Mouse (Mus musculus): ENCODE measurements around the gene Ppp1r32. TPM values are rescaled to one million over a fixed set of nuclear protein-coding genes. Genes with fewer than 3 reads are reported as not detected.

Ppp1r32 gene
- total RNA-seq, 2 experiments from 2014 or later: 1.9 to 4.7 TPM

DNA sequence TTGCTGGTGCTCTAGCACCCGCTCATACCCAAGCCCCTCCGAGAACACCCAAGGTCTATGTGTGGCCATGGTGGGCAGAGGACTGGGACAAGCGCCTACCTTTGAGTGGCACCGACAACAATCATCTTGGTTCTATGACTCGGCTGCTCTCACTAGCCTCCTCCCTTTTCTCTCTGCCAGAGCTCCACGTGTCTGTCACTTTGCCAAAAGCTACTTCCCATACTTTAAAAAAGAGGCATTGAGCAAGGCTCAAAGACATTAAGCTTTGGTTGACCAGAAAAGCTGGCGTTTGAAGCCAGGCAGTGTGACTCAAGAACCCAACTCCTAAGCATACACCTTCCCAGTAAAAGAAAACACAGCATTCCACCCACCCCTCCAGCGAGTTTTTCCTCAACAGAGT is 24.6 kb downstream of the Ppp1r32 start:
- no peak for DNase-seq (ENCODE audit: low spot score in 2 of 2)

DNA sequence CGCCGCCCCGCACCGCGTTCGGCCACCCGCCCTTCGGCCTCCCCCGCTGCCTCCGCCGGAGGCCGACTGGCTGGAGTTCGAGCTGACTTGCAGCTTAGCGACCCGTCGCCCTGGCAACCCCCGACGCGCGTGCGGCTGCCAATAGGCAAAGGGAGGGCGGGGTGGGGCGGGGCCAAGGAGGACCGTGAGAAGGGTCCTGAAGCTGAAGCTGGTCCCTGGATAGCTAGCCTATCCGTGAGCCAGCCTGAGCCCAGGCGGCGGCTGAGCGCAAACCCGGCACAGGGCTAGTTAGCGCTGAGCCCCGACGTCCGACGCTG is 25.3 kb downstream of the Ppp1r32 start:
- peak; percentile 67 to 75 for DNase-seq (ENCODE audit: low spot score in 2 of 2)

DNA sequence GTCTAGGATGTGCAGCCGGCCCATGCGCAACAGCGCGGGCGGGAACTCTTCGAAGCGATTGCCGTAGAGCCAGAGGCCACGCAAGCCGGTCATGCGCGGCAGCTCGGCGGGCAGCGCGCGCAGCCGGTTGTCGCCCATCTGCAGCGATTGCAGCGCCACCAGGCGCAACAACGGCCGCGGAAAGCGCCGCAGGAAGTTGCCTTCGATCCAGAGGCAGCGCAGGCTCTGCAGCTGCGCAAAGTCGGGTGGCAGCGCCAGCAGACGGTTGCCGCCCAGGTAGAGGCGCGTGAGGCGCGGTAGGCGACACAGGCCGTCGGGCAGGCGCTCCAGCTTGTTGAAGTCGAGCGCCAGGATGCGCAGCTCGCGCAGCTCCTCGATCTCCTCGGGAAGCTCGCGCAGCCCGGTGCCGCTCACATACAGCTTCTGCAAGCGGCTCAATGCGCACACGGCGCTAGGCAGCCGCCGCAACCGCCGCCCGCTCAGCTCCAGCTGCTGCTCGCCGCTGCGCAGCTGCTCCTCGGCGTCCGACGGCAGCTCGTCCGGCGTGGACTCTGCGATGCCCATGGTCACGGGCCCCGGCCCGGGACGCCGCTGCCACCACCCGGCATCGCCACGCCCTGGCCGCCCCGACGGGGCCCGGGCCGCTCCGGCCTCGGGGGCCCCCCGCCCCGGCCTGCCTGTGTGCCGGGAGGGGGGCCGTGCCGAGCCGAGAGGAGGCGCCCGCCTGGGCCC is 25.8 kb downstream of the Ppp1r32 start, which contains the start of gene Lrrc10b:
TSS of gene Lrrc10b (minus strand) at position 722 of the 732 bp plus-strand sequence.
- peak; percentile 68 to 74 for DNase-seq (ENCODE audit: low spot score in 2 of 2)

DNA sequence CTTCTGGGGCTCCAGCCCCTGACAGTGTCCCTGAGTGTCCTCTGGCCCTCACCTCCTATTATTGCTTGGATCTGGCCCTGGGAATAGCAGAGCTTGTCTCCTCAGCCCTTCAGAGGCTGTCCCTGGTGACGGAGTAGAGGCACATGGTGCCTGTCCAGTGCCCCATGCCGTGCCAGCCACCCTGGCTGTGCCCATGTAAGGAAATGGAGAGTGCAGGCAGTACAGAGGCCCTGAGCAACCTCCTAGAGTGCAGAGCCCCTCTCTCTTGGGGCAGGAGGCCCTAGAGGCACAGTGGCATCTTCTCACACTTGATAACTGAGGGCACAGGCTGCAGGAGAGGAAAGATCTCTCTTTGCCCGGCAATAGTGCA is 27.3 kb downstream of the Ppp1r32 start:
- no peak for DNase-seq (ENCODE audit: low spot score in 2 of 2)

DNA sequence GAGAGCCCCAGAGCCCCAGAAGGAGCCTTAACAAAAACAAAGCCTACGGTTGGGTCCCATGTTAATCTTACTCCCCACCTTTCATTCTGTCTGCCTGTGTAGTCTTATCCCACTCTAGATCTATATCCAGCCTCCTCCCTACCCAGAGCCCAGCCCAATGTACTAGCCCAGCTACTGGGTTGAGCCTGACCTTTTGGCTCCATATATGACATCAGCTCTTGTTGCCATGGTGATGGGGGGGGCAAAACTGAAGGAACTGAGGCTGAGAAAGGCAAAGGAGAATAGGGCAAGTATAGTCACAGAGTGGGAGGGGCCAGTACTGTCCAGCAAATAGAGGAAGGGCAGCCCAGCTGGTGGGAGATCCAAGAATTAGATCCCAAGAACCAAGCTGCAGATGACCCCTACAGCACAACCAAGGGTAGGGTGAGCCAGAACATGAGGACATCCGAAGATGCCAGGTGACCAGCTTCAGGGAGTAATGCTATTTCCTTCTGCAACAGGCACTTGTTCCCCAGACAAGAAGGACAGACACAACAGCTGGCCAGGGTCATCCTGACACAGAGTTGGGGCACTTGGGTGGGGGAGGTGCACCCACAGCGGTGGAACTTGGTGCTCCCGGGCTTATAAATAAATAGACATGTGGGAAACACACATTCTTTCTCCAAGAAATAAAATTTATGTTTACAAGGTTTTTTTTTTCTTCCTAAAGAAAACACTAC is 27.9 kb downstream of the Ppp1r32 start:
- DNase-seq (ENCODE audit: low spot score in 2 of 2): no peak

DNA sequence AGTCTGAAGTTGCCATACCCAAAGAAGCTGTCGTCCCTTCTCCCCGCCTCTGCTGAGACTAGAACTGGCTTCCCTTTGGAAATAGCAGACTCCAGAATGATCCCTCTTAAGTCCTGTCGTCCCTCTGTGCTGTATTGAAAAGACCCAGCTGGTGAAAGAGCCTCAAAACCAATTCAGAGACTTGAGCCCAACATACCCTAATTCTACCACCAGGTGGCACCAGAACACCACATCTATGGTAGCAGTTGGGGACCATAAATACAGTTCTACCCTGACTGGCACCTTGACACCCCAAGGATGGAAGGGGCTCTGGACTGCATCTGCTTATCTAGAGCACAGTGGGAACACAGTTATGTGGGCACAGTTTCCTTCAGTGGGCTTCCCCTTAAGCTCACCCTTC is 33.0 kb downstream of the Ppp1r32 start:
- DNase-seq (ENCODE audit: low spot score in 2 of 2): peak; percentile 86 to 88

DNA sequence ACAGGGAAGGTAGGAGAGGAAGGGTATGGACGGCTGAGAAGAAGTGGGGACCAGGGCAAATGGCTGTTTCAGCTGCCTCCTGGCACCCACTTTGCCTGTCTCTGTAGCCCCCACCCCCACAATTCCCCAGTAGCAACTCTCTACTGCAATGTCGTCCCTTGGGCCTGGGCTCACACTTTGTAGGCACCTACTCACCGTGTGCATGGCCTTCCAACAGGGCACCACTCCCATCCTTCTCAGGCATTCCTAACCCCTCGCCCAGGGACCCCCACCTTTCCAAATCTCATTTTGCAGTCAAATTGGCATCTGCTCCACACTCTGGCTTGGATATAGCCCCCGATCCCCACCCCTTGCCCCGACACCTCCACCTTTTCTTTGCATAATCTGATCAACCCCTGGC is 33.5 kb downstream of the Ppp1r32 start:
- DNase-seq (ENCODE audit: low spot score in 2 of 2): no peak

DNA sequence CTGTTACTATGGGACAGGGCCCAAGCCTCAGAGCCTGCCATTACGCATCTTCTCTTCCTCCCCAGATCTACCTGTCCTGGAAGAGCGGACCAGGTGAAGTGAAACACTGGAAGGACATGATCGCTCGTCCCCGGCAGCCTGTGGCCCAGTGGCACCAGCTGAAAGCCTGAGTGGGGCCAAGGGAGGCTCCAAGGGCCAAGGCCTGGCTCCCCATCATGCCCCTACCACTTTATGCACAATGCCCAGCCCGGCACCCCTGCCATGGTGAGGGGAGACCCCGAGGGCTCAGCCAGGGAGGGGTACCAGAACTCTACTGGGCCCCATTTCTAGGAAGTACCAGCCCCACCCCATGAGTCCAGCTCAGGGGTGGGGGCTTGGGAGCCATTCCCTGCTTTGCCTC is 34.5 kb downstream of the Ppp1r32 start:
- DNase-seq (ENCODE audit: low spot score in 2 of 2): no peak

DNA sequence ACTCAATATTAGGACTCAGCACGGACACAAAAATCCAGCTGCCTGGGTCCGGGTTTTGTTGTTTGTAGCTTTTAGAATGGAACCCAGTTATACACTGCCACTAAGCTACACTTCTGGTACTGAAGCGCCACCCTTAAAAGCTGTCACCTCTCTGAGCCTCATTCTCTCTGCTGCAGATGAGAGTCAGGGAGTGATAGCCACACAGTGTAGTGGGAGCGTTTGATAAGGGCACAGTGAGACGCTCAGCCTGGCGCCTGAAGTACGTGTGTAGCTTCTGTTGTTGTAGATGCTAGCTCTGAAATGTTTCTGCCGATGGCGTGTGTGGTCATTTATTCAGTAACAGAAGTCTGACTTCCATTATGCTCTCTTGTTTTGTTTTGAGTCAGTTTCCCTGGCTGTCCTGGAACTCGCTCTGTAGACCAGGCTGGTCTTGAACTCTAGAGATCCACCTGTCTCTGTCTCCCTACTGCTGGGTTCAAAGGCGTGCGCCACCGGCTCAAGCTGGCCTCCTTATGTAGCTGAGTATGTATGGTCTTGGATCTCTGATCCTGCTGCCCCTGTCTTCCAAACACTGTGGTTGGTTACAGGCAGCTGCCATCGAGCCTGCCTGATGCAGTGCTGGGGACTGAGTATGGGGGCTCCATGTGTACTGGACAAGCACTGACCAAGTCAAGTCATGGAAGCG is 37.9 kb downstream of the Ppp1r32 start:
- no peak for DNase-seq (ENCODE audit: low spot score in 2 of 2)

DNA sequence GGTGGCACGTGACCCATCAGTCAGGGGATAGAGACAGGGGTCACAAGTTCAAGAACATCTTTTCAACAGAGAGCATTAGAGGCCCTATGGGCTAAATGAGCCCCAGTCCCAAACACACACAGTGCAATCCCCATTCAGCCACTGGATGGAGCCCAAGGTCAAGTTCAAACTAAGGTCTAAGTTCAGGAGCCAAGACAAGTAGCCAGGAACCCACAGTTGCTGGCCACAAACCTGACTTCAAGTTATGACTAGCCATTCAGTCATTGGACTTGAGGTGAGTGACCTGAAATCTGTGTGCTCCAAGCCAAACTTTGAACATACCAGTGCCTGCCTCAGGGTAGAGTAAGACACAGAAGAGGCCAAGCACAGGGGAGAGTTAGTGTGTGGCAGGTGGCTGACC is 45.2 kb downstream of the Ppp1r32 start:
- no peak for DNase-seq (ENCODE audit: low spot score in 2 of 2)

DNA sequence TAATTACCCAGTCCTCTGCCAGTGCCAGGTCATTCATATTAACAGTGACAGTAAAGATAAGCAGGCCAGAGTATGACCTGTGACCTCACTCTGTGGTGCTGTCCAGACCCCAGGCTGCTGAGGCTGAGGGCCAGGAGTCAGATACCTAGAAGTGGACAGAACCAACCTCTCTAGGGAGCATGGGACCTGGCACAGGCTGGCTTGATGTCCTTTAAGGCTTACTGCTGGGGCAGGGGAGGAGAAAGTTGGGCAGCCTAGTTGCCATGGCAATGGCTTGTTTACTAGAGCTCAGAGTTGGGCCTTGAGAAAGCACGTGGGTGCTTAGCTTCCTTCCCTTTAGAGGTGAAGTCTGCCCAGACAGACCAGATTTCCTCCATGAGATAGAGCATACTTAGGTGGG is 46.0 kb downstream of the Ppp1r32 start:
- DNase-seq (ENCODE audit: low spot score in 2 of 2): no peak

DNA sequence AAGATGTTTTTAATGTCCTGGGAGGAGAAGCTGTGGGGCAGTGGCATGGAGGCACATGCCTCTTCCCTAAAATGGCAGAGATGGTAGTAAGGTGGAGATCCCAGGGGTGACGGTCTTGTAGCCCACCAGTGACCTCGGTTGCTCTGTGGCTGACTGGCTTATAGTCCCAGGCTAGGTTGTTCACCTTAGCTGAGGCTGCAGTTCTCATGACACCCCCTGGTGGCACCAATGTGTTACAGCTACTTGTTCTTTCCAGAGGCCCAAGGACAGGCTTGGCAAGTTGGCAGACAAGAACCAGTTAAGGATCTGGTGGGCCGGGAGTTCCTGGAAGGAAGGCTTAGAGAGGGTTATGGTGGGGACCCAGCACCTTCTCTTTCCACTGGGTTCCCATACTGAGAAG is 46.8 kb downstream of the Ppp1r32 start:
- peak; percentile 61 to 79 for DNase-seq (ENCODE audit: low spot score in 2 of 2)

DNA sequence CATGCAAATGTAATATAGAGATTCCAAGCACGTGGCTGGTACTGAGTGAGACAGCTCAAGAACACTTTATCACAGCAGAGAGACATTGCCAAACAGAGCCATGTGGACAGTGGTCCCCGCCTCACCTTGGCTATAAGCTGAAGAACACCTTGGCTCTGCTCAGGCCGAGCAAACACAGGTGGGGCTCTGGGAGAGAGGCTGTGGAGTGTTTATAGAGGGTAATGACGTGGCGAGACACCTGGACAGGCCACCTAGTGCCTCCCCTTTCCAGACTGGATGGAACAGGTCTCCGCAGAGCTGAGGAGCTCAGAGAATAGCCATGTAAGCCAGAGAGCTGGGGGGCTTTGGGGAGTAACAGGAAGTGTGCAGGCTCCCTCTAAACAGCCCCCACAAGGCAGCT is 47.8 kb downstream of the Ppp1r32 start:
- DNase-seq (ENCODE audit: low spot score in 2 of 2): no peak

DNA sequence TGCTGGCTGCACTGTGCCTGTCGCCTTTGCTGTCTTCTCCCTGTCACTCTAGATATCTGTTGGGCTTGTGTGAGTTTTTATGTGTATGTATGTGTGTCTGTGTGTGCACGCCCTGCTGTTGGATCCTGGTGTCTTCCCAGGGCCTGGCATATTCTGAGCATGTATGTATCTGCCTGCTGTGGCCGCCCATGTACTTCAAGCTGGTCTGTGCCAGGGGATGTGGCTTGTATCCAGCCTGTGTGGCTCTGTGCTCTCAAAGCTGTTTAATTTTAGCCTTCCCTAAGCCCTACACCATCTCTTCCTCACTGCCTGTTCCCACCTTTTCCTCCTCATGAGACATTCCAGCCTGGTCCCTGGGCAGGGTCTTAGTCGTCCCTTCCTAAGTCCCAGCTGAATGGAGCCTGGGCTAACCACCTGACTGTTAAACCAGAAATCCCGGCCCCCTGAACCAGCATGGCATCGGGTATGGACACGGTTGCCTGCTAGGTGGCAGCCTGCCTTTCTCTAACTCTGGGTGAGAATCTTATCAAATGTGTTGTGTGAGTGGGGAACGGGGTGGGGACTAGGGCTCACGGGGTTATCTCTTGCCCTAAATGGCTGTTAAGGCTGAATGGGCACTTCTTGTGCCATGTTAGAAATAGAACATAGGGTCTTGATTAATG is 48.7 kb downstream of the Ppp1r32 start:
- DNase-seq (ENCODE audit: low spot score in 2 of 2): peak; percentile 53 to 62

DNA sequence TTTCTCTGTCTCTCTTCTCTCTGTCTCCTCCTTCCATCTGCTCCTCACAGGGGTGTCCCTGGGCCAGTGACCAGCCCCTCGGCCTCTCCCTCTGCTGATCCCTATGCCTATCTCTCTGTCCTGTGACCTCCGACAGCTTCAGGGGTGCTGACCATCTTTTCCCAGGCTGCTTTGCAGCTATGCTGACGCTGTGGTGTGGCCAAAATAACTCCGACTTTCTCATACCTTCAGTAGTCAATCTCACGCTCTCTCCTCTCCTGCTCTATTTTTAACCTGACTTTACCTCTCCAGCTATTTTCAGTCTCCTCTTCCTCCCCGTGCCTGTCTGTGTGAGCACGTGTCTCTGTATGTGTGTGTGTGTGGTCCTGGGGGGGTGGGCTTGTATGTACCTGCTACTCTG is 49.5 kb downstream of the Ppp1r32 start:
- DNase-seq (ENCODE audit: low spot score in 2 of 2): no peak

DNA sequence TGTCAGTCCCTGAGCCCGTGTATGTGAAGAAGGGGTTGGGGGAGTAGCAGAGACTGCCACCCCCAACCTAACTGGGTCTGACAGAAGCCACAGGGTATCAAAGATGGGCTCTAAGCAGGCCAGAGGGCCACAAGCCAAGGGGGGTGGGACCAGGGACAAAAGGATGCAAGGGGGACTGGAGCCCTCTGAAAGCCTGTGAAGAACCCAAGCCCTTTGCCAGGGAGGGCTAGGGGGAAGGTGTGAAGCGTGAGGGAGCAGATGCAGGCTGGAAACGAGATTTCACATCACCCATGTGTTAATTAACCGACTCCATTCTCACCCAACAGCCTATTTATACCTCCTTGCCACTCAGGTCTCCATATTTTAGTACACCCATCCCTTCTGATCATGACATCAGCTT is 50.9 kb downstream of the Ppp1r32 start:
- DNase-seq (ENCODE audit: low spot score in 2 of 2): no peak

DNA sequence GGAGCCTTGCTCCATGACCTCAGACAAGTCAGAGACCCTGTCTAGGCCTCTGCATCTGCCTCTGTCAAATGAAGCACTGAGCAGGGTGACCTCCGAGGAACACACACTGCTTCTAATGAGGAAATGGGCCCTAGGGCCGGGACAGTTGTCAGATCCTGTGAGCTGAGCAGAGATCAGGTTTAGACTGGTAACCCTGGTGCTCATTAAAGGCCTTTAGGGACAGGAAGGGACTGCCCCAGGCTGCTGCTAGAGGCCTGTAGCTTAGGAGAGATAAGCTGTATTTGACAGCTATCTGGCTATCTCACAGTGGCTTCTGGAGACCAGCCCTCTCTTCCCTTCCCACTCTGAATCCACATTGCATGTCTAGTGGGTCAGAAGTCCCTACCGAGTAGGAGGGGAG is 51.3 kb downstream of the Ppp1r32 start:
- DNase-seq (ENCODE audit: low spot score in 2 of 2): no peak

DNA sequence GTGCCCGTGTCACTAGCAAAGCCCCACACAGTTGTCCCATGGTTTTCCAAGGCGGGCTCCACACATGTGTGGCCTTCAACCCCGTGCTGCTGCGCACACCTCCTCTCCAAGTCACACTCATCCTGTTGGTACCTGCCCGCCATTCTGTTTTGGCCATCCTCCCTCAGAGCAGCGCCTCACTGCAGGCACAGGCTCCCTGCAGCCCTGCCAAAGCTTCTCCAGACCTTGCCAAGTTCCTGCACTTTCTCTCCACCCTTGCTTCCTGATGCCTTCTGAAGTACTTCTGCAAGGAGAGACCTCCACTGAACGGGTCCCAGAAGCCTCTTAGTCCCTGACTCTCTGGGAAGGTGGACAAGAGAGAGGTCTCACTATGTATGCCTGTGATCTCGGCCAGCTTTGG is 53.4 kb downstream of the Ppp1r32 start:
- DNase-seq (ENCODE audit: low spot score in 2 of 2): no peak

DNA sequence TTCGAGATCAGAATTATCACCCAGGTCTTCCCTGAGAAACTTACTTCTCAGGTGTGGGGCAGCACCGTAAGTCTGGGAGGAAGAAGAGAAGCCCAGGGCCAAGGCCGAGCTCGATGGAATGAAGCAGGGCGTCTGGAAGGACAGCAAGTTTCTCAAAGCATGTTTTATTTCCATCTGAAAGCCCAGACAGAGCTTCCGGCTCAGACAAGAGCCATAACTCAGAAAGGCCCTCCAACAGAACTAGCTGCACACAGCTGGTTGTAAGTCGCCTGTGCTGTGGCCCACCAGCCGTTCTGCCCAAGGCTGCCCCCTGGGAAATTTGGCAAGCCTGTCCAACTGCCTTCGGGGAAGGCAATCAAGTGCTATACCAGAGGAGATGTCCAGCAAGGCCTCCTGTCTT is 55.3 kb downstream of the Ppp1r32 start:
- DNase-seq (ENCODE audit: low spot score in 2 of 2): no peak

DNA sequence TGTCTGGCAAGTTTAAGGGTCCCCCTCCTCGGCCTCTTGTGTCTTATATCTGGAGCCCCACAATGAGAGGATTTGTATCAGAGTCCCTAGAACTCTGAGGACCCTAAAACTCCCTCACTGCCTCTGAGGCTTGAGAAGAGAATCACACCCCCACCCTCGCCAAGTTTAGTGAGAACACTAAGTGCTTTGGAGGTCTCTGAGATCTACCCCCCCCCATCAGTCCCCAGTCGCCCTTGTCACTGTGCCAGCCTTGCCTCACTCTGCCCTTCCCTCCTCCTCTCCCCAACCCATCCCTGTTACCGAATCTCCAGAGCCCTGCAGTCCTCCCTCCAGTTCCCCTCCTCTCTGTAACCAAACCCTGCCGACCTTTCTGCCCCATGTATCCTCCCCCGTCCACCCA is 55.9 kb downstream of the Ppp1r32 start:
- no peak for DNase-seq (ENCODE audit: low spot score in 2 of 2)

DNA sequence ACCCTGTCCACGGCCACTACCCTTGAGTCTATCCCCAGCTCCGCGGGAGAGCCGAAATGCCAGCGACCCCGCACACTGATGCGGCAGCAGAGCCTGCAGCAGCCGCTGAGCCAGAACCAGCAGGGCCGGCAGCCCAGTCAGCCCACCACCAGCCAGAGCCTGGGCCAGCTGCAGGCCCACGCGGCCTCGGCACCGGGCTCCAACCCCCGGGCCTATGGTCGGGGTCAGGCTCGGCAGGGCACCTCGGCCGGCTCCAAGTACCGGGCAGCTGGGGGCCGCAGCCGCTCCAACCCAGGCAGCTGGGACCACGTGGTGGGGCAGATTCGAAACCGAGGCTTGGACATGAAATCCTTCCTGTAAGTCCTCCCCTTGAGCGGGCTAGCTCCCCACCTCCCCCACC is 56.4 kb downstream of the Ppp1r32 start:
- DNase-seq (ENCODE audit: low spot score in 2 of 2): no peak

All from layer of hippocampus, postnatal 10 days (tissue).